Mouse (Mus musculus): ENCODE results near the gene Nek1.

Nek1 gene

DNA sequence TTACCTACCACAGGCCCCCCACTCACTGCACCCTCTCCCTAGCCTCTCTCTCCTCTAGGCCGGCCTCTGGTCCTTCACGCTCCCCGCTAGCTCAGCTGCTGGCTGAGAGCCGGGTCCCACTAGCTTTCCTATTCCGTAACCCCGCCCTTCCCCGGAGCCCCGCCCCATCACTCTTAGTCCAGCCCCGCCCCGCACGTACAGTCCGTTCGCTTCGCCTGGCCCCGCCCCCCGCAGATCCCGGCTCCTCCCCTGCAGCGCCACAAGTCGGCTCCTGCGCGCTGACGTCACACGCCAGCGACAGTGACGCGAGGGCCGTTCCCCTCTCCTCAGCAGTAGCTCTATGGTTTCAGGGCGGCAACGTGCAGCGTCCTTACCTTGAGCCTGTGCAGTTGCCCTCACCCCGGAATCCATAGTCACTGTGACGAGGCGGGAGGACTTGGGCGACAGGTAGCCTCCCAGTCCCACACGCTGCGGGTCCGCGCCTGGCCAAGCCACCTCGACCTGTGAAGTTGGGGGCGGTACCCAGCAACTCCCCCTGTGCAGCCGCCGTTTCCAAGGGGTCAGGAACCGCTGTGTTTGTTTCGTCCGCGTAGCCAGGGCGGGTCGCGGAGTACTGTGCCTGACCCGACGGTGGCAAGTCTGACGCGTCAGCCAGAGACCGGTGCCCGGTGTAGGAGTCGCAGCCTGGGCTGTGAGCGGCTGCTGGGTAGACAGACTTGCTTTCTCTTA is at the start of gene Nek1:
Gene Nek1 (plus strand): TSS at position 286 of the 729 bp plus-strand sequence.
- DNase-seq, result peak; percentile 97

DNA sequence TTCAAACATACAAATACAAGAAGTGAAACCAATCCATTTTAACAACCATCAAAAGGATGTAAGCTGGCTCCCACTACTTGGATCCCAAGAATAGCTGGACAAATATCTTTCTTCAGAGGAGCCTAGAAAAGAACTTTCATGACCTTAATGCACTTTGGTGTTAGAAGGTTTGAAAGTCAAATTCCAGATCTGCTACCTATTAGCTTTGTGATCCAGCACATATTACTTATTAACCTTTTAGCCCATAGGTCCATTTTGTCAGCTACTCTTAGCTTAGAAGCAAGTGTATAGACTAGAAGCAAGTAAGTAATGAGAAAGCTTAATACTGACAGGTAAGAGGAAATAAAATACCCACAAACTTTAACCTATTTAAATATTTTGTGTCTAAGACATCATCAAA is 45.5 kb upstream of the Nek1 start:
- no peak for DNase-seq

DNA sequence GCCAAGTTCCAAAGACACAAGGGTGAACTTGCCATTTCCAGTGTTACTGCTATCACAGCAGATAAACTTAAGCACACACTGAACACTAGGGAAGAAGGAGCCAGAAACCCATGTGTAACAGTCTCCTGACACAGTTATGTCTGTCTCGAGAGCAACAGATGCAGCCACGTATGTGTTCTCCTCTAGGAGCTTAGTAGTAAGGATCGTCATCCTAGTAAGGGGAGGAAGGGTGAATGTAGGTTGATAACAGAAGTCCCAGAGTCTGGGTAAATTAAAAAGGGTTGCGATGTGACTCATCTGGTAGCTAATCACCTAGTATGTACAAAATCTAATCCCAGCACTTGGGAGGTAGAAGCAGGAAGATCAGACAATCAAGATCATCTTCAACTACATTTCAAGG is 43.1 kb upstream of the Nek1 start:
- no peak for DNase-seq

DNA sequence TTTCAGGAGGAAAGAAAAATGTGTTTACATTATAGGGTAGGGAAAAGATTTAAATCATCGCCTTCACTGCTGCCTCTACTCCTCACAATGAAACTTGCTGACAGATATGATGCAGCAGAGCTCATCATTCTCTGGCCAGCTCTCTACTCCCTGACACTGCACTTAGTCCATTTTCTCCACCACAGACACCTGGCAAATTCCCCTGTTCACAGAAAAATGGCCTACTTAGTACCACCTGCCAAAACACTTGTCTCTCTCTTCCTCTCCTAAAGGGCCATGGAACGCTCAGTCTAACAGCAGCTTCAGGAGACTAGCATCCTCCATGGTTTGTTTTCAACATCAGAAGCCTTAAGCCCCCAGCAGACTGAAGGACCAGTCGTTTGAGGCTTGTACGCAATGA is 41.7 kb upstream of the Nek1 start:
- DNase-seq, result peak; percentile 71

DNA sequence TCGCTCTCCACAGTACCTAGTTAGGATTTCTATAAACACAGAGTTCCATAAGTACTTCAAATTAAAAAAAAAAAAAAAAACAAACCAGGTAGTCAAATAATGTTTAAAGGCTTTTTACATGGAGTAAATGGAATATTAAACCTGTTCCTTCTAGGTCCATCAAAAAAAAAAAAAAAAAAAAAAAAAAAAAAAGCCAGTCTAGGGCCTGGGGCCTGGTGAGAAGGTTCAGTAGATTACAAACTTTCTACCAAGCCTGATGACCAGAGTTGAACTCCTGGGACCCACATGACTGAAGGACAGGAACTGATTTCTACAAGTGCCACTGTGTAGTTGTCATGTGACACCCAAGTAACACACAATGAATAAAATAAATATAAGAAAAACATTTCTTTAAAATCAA is 41.2 kb upstream of the Nek1 start:
- DNase-seq, result no peak

DNA sequence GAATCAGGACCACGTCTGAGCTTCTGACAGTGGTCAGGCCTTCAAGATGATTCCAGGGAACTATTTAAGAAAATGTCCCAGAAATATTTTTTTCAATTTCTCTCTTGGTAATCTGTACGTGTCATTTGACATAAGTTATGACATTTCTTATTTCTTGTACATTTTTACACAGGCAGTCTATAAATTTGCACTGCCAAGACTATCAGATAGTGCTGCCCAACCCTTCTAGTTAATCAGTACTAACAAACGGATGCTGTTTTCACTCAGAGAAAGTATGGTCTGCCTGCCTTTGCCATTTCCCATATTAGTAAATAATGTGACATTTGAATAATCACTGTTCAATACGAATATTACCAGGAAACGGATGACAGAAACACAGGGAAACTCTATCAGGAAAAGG is 40.2 kb upstream of the Nek1 start:
- DNase-seq, result no peak

DNA sequence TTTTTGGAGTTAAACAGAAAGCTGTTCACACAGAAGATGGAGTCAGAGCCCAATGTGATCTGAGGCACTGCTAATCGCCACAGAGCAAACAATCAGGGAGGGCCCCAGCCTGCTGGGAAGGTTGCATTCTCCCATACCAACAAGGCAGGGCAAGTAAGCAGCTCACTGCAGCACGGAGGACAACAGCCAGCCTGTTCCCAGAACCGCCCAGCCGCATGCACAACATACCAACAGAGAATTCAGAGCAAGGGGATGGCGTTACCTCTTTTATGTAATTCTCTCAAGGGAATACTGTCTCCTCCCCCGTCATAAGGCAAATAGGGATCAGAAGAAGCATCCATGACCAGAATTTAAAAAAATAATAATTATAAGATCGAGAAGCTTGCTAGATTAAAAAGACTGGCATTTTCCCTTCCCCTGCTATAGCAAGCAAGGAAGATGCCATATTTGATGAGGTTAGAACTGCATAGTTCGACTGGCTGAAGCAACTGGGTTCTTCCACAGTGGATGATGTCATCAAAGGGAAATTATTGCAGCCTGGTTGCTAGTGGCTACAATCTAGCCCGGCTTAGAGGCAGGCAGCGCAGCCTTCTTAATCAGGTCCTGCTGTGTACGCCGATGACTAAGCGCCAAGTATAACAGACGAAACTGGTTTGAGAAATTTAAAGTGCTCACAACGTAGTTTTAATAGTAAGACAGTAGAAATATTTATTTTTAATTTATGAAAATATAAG is 38.5 kb upstream of the Nek1 start:
- peak; percentile 93 for DNase-seq

DNA sequence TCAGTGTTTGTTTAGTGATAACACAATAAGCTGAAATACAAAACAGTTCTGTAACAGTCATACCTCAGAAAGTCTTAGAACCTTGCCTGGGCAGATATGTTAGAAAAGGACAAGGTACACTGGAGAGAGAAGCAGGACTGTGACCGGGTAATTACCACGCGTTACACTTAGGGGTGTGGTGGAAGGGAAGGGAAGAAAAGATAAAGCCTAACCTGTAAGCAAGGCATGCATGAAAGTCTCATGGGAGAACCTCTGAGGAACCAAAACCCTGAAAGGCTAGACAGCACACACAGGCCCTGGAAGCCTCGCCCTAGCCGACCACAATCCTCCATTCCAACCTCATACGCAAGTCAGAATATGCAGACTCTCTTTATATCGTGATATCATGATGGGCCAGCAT is 36.1 kb upstream of the Nek1 start:
- DNase-seq, result no peak

DNA sequence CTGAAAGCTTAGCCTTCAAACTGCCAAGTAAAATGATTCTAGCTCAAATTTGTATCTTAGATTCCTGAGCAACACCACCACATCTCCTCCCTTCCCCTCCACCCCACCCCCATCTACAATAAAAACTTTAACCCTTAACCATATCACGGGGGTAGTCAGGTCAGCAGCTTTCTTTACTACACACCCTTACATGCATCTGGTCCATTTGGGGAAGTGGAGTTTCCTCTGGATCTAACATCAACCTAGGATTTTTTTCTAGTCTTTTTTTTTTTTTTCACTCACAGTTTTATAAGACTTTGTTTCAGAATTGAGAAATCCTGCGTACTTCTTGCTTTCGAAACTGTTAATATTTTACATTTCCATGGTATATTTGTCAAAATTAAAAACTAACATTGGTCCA is 30.2 kb upstream of the Nek1 start:
- DNase-seq, result no peak

DNA sequence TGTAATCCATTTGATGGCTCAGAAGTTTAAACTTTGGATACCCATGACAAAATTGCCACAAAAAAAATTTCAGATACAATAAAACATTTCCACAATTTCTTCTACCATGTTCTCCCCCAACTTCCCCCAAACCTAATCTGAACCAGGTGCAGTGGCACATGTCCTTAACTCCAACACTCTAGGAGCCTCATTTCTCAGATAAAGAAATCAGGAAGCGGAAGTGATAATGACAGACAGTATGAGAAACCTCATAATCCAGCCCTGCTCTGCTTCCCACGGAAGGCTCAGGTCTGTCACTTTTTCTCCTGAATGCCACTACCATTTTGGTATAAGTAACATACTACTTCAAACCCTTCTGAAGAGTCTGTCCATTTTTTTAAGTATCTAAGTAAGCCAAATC is 29.1 kb upstream of the Nek1 start:
- no peak for DNase-seq

DNA sequence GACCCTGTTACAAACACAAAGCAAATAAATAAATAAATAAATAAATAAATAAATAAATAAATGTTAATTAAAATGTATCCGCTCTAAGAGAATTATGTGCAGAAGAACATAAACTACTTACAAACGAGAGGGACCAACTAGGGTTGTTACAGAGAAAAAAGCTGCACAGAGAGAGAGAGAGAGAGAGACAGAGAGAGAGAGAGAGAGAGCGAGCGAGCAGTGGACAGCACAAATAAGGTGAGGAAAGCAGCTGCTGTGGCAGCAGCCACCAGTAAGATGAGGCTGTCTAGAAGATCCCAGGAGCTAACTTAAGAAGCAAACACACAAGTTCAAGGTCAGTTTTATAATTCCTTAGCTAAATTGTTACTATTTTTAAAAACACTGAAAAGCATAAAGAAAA is 28.5 kb upstream of the Nek1 start:
- no peak for DNase-seq

DNA sequence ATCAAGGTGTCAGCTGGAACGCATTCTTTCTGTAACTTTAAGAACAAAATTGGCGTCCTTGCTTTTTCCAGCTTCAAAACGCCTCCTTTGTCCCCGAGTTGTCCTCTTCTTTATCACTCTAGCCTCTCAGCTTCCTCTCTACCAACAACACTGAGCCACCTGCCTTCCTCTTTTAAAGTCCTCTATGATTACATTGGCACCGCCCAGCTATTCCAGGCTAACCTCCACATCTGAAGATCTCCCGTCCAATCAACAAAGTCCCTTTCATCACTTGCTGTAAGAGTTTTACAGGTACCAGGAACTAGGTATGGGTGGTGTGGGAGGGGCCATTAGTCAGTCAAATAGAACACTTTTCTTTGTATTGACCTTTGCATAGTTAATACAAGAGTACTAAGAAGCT is 27.7 kb upstream of the Nek1 start:
- DNase-seq, result no peak

DNA sequence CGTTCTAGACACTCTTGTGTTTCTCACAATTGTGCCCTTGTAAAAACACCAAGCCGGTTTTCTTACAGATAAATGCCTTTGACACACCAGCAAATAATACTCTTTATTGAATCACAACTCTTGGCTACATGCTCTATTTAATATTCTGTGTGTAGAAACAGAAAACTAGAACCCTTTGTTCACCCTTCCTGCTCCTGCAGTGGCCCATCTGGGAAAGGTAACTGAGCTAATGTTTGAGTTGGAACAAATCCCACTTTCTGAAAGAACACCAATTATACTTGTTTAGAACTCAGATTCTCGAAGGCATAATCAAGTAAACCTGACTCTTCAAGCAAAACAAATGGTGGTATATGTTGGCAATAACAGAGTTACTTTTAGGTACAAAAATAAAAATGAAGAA is 27.3 kb upstream of the Nek1 start:
- peak; percentile 65 for DNase-seq

DNA sequence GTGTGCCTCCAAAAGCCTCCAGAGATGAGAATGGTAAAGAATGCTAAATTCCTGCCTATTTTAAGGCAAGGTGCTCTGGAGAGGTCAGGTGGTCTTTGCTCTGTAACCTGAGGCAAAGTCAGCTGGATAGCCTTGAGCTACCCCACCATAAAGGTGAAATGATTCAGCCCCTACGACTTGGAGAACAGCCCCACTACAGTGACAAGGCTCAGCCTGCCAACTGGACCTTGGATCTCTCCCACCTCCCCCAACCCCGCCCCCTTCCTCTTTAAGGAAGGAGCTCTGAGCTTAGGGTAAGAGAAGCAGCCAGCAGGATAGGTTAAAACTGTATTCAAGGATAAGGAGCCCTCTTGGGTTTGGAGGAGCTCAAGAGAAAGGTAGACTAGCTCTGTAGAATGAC is 23.9 kb upstream of the Nek1 start:
- no peak for DNase-seq

DNA sequence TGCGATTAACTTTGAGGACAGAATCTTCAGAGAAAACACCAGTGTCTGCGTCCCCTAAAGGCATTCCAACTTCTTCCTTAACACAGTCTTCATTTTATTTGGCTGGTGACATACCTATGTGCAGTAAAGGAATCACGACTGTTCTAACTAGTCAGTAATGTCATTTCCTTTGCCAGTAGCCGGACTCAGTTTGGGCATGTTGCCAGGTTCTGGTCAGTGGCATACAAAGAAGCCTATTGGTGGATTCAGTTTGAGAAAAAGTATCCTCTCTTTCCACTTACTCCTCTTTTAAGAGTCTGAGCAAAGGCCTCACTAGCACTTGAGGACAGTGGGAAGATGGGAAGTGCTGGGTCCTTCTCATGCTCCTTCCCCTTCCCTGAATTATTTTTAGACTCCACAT is 21.2 kb upstream of the Nek1 start:
- no peak for DNase-seq

DNA sequence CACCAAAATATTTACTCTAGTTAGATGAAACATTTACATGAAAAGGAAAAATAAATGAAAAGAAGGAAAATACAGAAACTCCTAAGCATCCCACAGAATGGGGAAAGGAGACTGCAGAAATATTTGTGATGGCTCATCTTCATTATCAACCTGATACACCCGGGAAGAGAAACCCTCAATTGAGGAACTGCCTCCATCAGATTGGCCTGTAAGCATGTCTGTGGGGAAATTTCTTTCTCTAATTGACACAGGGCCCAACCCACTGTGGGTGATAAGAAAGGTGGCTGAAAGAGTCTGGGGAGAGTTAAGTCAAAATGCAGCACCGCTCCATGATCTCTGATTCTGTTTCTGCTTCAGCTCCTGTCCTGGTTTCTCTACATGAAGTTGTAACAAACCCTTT is 19.5 kb upstream of the Nek1 start:
- DNase-seq, result no peak

DNA sequence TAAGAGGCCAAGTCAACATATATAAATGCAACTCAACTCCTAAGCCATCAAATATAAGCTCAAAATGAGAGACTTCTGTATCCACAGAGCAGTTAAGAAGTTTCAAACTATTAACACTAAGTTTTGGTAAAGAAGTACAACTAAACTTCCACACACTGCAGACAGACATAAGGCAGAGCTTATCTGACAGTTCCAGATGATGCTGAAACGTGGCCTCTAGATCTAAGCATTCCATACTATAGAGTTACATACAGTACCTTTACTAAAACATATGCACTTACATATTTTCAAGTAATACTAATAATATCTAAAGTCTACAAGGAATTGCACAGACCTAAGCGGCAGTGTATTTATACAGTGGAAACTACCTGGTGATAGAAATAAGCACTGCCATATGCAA is 18.2 kb upstream of the Nek1 start:
- DNase-seq, result no peak

DNA sequence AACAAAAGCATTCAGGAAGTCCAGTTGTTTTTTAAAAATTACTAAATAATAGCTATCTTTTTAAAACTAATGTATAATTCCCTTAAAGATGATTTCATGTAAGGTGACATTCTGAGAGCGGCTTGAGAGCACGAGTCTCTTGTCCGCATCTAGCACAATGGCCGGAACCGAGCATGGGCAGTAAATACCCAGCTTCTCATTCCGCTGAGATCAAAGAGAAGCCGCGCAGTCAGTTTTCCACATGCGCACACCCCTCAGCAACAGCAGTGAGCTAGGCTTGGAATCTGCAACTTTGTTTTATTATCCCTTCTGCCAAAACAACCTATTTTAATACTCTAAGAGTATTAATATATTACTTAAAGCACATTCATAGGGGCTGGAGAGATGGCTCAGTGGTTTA is 16.2 kb upstream of the Nek1 start:
- no peak for DNase-seq

DNA sequence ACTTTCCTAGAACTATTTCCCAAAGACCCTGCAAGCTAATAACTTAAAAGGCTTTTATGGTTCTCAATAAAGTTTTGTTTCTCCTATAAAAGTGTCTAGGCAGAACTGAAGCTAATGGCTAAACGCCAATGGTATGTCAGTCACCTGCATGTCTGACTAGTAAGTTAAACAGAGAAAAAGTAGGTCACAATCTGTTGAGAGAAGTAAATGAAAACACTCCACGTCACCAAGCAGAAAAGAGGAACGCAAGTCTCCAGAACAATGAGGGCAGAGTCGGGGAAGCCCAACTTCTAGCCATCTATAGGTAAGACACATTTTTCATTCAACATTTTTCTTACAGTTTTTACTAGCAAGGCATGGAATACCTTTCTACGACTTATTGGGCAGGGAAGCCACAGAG is 14.5 kb upstream of the Nek1 start:
- no peak for DNase-seq

DNA sequence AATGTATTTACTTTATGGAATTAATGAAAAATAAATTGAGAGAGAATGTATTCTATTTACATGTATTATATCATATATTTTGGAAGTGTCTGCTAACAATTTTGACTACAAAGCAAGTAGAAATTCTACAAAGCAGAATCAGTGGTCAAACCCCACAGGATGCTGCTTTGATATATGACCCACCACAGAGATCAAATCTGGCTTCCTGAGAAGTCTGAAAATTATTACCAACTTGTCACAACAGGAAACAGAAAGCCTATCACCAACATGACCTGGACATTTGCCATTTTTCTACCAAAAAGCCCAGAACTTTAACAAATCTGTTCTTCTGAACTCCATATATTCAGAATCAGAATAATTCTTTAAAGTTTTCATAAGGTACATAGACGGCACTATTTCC is 11.6 kb upstream of the Nek1 start:
- no peak for DNase-seq

DNA sequence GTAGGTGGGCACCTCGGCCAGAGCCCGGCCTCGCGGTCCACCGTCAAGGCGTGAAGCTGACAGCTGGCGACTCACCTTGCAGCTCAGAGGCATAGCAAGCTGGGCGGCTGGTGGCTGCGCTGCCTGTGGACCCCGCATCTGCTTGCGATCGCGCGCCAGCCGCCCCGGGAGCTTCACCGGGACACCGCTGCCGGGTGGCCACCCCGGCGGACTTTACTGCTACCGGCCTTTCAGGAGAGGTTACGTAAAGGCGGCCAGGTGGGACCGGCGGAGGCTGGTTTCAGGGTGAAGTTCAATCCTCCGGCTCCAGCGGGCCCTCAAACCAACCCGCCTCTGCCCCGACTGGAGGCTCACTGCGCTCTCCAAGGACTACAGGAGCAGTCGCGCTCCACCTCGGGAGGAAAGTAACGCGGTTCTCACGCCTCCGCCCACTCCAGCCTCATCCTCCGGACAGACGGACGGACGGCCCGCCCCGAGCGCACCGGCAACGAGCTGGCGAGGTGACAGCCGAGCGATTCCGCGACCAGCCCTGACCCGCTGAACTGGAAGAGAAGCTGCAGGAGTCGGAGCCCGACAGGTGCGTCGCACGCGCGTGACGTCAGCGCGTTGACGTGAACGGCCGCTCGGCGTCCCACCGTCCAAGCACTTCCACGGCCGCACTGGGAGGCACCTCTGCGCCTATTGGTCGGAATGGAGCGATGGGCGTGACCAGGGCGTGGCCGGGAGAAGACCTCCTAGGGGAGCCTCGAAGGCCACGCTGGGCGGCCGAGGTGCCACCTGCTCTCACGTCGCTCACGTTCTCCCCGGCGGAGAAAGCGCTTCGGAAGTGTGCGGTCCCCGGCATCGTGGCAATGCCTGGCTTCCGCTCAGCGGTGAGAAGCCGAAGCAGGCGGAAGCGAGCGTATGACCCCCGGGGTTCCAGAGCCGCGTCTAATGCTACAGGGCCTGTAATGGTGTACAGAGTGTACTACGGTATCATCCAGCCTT is 10.0 kb upstream of the Nek1 start, which contains the start of gene Clcn3:
Gene Clcn3 (minus strand): TSS at position 600 of the 987 bp plus-strand sequence.
- DNase-seq, result peak; percentile 98

DNA sequence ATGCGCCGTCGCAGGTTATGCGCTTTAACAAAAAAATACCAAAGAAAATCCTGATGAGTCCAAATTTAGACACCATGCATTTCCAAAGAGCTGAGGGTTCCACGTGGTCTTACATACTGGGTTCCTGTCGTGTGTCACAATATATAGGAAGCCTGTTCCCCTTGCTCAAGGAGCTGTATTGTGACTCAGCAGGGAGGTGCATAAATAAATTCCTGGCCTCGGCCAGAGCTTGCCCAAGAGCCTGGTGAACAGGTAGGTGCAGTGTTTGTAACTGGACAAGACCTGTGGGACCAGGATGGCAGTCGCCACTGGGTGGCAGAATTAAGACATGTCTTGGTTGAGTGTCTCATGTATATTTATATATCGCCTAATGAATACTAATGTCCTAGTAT is 9.3 kb upstream of the Nek1 start:
- peak; percentile 86 for DNase-seq

DNA sequence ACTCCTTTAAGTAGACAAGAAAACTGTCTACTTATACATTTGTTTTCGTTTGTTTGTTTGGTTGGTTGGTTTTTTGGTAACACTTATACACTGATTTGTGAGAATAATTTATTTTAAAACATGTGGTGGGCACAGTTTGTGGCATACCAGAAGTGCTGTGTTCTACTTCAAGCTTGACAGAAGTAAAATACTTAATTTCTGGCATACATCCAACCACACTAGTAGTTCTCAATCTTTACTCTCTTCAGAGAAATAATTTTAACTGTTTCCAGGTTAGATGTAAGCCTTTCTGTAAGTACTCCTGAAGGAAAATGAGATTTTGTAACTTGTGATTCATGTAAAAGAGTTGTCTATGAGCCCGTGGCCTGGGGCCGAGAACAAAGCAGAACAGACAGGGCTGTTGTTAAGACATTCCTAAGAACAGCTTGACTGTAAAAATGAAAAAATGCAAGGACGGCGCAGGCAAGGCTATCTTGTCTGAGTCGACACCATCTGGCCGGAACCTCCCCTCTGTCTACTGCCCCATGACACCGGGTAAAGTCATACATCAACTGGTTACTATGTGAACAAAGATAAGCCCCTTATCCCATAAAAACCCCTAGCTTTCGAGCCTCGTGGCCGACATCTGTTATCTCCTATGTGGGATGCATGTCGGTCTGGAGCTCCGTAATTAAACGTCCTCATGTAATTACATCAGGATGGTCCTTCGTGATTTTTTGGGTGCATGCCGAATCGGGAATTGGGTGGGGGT is 8.6 kb upstream of the Nek1 start:
- peak; percentile 58 for DNase-seq
